Mouse (Mus musculus) cerebellum, adult 18-20 months (tissue): ENCODE data around the gene Rmdn2.

Source experiments
- DNase-seq, 2 experiments: peaks; one replicate each; pipeline ENCODE4 v3.0.0; 2021

The Rmdn2 gene

DNA sequence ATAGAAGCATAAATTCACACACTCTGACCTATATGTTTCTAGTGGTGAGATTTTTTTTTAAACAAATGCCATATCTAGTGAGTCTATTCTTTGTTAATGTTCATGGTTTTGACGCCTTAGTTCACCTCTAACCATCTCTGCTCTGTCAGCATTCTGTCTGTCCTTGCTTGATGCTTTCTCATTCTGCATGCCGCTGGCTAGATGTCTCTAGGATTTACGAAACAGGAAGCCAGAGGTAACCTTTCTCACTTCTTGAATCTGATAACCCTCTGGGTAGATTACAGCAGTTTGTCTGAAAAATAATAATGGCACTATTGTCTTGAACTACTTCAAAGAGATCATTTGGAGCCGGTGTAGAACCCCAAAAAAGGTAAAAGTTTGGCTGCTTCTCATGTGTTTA lies 5.0 kb downstream of the Rmdn2 start:
- DNase-seq: no peak

DNA sequence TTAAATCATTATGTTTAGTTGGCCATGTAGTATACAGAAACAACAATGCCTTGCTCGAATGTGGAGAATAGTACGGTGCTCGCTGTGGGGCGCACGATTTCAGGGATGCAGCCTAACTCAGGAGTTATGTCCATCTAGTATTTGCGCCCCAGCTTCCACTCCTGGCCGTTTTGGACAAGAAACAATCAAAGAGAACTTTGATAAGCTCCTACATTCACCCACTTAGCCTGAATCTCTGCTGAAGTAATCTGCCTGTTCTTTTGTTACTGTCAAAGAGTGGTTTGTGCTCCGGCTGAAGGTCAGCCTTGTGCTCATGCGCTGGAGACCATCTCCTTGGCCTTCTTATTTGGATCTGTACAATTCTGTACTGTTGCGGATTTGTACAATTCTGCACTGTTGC lies 6.8 kb downstream of the Rmdn2 start:
- no peak for DNase-seq

DNA sequence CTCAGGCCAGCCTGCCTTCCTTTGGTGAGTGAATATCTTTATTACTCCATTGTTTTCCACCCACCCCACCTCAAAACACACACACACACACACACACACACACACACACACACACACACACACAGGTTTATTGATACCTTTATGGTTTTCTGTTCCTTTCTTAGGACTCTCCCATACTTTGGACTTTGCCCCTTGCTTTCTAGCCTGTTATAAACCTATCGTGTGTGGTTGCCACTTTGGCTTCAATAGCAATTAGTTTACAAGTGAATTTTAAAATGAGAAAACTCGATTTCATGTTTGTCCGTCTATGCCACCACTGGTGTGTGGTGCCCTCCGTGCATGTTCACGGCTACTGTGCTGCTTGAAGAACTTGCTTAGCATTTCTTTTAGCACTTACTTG lies 7.3 kb downstream of the Rmdn2 start:
- no peak for DNase-seq

DNA sequence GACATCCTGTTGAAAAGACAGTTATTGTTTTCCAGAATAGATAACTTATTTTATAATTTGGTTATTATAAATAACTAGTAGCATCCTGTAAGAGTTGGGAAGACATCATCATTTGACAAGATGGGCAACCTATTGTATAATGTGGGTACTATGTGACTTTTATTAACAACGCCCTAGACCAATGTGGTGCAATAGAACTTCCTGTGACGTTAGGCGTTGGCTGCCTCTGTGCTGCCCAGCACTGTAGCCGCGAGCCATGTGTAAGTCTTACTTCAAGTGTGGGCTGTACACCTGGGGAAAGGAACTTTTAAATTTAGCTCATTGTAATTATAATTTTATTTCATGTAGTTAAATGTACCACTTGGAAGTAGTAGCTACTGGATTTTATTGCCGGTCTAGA lies 10.4 kb downstream of the Rmdn2 start:
- DNase-seq: no peak

DNA sequence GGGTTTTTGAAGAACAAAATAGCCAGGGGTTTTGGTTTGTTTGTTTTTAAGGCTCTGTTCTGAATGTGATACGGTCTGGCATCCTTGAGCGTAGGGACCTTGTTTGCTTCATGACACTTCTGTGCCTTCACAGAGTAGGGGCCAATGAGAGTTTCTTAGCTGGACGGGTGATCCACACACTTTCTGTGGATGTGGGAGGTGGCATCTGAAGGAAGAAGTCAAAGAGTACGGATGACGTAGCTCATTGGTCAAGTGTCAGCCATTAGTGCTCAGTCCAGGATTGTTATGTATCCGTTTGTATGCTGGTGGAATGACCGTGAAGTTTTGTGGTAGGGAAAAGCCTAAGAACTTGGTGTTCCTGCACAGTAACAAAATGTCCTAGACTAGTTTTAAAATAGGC lies 10.9 kb downstream of the Rmdn2 start:
- no peak for DNase-seq

DNA sequence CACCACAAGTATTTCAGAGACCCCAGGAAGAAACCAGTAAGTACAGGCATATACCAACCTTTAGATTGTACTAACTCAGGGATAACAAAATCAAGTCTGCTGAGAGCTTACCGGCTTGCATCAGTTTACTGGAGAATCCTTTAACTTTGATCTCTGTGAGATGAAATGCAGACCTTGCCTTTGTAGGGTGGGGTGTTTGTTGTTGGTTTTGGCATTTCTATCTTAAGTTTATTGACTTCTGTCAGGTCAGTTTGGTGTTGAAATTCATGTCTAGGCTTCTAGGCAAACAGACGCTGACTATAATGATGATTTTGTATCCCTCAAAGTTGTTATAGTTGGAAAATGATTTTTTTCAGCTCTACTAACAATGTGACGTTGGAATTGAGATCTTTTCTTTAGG lies 12.2 kb downstream of the Rmdn2 start:
- no peak for DNase-seq

DNA sequence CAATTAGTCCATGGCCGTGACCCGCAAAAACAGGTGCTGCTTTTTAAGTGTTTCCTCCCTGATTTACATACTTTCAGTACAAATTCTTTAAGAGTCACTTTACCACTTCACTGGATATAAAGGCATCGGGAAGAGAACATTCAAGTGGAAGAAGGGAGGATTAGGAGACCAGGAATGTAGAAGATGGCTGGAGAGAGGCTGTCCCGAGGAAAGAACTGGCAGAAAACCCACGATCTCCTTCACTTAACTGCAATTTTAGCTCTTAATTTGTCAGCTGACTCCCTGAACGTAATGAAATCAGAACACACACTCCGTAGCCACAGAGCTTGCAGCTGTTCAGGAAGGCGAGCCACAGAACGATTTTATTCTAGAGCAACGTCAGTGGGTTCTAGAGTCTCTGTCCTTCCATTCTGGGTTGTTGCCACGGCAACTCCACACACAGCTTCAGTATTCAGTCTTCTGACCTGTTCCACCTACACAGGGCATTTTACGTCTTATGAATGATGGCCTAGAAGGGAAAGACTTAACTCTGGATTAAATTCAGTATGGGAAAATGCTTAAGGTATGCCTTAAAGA lies 14.7 kb downstream of the Rmdn2 start:
- DNase-seq: no peak

DNA sequence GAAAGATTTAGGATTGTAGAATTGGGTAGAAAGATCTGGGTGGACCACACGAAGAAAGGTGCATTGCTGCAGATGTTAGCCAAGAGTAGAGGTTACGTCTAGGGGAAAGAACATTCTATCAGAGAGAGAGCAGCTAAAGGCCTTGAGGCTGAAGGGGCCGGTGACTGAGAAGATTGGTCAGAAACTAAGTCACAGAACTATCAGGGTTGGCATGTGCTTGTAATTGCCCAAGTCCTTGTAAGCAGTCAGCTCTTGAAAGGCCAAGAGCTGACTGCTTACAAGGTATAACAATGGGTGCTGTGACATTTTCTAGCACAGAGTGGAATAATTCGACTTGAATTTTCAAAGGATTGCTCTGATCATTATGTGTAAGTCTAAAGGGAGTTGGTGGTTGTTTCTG lies 38.2 kb downstream of the Rmdn2 start:
- DNase-seq: no peak

DNA sequence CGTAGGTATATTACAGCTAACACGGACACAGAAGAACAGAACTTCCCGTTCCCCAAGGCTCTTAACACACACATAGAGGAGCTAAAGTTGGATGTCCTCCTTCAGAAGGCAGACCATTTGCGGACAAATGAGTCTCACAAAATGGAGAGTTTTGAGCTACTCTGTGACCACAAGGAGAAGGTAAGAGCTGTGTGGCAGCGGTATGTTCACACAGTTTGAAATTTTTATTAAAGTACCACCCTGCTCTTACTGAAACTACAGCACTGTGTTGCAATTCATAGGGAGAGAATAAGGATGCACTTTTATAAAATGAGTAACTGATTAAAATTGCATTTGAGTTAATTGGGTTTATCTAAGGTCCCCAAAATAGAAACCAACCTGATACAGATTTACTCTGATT lies 38.6 kb downstream of the Rmdn2 start:
- no peak for DNase-seq

DNA sequence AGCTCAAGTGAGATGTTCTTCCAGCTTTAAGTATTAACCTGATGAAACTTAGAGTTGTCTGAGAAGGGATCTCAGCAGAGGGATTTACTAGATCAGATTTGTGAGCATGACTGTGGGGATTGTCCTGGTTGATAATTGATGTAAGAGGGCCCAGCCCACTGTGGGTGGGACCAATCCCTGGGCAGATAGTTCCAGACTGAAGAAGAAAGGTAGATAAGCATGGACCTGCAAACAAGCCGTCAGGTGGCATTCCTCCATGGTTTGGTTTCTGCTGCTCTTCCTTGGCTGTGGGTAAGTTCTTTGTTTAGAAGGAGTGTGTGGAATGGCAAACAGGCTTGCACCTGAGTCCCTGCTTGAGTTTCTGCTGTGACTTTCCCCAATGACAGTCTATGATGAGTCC lies 41.5 kb downstream of the Rmdn2 start:
- no peak for DNase-seq

DNA sequence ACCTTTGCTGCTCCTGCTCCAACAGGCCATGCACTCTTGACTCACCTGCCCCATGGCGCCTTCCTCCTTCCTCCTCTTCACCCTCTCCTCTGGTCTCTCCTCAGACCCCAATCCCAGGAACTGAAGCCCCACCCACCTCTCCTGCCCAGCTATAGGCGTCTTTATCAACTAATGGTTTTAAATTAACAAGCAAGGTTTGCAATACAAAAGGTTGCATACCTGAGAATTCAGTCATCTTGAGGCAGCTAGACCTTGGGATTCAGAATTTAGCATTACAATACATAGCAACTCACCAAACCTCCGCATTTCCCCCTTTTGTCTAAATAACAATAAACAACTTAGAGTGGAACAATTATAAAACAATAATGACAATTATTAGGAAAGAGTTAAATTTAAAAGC lies 42.5 kb downstream of the Rmdn2 start:
- no peak for DNase-seq

DNA sequence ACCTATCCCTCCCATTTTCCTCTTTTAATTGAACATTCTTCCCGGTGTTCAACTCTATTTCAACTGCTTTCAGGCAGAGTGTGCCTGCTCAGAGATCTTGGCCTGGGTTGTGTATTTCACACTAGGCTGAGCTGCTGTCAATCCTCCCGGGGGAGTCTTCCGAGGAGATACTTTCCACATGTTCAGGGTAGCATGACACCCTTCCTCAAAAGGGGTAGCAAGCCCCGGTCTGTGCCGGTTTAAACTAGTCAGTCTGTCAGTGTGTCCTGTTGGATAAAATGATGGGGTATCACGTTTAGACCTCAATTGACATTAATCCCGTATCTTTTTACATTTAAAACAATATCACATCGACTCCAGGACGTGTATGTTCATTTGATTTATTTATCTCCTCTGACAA lies 46.1 kb downstream of the Rmdn2 start:
- no peak for DNase-seq

DNA sequence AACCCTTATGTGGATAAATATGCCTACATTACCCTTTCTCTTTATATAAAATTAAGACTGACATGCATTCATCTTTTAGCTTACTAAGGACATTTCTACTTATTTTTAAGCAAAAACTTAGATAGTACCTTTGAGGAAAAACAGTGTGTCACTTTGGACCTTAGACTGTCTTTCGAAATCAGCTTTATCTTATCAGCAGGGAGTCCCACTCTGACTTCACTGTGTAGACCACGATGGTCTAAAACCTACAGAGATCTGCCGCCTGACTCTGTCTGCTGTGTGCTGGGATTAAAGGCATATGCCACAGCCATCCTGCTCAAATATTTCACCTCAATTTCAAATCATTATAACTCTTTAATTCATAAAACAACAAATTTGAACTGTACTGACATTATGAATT lies 46.8 kb downstream of the Rmdn2 start:
- DNase-seq: no peak

DNA sequence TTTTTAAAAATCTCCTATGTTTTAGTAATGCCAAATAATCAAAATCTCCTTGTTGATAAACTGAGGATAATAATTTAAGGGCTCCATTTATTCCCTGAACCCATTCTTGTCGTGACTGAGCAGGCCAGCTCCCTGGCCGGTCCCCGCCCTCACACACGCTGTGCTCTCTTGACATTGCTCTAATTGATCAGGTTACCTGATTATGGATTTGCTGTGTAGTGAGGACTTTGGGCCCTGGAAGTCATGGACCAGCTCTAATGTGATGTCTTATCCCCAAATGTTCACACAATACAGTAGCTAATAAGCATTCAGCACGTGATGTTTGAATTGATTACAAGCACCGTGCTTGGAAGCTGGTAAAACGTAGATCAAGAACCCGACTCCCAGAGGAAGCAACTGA lies 47.2 kb downstream of the Rmdn2 start:
- DNase-seq: no peak

DNA sequence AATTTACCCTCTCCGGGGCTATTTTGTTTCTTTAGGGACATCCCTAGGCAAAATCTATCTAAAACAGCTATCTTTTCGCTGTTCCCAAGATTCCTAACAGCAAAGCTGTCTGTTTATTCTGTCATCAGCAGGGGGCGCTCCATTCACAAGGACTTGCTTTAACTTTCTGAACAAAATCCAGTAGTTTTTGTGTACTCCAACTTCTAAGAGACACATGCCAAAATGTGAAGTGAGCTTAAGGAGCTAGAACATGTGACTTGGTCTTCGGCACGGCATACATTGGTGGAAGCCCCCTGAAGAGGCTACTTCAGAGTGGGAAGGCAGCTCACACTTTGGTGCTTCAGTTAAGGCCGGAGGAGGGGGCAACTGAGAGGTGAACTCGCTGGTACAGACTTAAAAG lies 49.7 kb downstream of the Rmdn2 start:
- peak; percentile 51 to 60 for DNase-seq

DNA sequence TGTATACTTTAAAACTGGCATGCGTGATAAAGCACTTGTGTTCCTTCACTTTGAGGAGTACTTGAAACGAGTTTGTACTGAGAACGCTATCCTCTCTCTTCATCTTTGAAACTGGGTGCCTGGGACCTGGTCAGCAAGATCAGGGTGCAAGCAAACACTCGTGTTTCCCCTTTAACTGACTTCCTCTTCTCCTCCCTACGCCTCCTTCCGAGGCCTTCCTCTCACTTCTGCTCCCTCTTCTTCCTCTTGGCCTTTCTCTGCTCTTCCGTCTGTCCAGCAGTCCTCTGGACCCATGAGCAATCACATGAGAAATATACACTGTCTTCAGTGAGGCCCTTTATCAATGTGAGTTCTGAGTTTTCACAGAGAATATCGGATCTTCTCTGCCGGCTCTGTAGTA lies 50.2 kb downstream of the Rmdn2 start:
- no peak for DNase-seq

DNA sequence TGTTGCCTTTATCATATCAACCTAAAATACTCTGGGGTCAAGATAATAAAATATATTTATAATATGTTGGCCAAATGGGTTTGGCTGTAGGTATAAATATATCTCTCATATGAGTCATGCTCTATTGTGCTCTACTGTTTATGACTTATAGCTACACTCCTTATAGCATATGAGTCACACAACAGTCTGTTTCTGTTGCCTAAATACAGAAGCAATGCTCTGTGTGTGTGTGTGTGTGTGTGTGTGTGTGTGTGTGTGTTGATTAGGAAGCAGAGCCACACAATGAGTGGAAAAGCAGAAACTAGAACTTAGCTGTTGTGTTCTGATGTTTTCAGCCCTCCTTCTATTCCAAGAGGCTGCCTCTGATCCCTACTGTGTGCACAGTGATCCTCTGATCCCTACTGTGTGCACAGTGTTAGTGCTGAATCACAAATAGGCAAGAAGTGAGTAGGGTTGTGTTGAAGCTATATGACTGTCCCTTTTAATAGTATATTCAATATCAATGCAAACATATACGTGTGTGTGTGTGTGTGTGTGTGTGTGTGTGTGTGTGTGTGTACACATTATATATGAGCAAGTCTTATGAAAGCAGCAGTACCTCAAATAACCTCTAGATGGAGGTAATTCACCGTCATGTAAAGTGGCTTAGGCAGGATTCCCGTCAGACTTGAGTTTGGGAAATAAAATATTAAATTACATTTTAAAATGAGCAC lies 51.9 kb downstream of the Rmdn2 start:
- no peak for DNase-seq

DNA sequence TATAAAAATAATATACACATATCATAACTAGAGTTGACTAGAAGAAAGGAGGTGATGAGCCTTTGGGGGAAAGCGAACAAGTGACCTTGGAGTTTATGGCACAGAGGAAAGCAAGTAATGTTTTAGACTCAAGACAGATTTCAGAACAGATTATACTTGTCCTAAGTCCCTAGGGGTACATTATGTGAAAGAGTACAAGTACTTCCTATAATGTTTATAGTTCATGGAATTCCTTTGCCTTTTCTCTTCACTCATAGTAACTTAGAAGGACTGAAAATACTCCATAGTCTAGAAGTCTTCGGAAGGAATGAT lies 52.4 kb downstream of the Rmdn2 start:
- DNase-seq: no peak

DNA sequence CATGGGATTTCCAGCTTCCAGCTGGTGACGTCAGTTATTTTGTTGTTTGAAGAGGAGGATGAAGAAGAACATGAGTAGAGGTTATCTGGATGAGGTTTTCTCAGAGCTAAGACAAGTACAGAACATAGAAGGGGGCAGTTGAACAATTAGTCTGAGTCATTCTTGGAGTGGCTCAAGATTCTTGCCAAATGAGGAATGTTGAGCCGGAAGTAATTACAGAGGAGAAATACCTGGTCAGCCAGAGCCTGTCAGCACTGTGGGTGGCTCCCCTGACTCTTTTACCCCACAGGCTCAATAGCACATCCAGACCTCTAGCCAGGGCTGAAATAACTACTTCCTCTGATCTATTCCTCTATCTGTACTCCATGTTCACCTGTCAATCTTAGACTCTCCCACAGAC lies 59.2 kb downstream of the Rmdn2 start:
- no peak for DNase-seq

DNA sequence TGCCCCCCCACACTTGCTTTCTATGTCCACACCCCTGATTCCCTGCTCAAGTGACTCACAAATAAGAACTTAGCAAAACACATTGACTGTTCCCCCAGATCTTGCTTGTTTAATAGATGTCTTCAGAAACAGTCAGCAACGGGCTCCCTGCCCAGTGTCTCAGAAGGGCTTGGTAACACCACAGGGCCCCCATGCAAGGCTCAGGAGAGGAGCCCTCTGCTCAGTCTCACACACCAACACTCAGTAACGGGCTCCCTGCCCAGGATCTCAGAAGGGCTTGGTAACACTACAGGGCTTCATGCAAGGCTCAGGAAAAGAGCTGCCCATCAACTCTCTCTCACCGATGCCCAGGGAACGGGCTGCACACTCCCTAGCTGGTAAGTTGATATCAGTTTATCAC lies 83.4 kb downstream of the Rmdn2 start:
- no peak for DNase-seq

DNA sequence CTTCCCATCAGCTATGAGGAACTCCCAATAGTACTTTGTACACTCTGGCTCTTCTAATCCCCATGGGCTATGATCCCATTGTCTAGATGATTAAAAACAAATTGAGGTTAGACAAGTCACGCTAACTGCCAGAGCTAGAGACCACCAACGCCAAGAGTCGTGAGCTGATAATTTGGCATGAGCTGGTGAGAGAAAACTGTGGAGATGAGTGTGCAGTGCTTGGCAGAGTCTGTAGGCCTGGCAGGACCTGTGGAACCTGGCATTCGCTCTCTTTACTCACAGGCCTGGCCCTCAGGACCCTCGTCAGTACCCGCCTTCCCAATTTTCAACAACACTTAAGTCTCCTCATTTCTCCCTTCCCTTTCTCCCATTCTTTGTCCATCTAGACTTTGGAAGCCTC lies 83.9 kb downstream of the Rmdn2 start:
- no peak for DNase-seq

DNA sequence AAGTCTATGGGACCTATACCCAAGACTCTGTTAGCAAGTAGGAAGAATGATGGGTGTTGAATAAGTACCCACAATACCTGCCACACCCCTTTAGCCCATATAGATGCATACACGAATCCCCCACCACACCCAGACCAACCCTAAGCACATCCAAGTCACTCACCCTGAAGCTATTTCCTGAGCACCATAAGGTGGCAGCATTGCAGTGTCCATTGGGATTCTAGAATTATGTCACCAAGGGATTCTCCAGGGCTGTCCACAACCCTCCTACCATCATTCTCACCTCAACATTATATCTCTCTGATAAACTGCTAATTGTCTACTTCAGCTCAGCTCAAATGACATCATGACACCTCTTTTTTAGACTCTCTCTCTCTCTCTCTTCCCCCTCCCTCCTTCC lies 87.5 kb downstream of the Rmdn2 start:
- no peak for DNase-seq

DNA sequence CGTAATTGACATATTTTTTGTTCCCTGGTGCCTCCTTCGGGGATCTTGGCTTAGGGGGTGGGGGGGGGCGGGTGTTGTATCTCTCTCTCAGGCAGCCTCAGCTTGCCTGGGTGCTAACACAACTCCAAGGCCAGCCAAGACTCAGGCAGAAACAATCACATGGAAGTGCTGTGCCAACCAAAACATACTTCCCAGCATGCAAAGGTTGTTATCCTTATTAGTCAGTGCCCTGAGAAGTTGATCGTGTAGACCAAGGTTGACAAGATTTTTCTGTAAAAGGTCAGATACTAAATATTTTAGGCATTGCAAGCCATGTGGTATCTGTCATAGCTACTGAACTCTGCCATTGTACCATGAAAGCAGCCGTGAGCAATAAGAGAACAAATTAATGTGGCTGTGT lies 89.2 kb downstream of the Rmdn2 start:
- DNase-seq: no peak

DNA sequence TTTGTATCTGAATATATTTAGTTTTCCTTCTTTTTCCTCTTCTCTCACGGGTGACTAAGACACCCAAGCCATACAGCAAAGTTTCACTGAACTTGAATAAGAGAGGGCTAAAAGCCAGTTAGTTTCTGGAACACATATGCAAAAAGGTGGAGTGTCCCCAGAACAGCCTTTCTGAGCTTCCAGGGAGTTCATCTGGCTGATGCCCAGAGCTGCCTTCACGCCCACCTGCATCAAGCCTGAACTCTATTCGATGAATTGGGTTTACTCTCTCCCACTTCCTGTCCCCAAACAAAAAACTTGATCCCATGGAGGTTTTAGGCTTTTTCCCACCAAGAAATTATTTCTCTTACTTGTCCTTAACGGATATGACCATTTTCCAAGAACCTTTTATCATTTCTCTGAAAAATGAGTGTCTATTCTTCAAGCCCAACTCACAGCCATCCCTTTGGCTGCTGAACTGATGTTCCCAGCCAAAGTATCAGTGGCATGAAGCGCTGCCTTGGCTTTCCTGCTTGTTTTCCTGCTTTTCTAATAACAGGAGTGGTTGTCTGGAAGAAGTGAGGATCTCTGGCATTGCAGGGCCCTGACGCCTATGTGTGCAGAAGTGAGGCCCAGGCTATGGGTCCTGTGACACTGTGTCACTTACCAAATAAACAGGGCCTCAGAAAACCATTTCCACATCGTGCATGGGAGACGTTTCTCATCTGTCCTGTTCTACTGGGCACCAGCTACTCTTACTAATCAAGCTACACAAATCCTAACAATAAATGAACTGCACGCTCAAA lies 94.2 kb downstream of the Rmdn2 start:
- DNase-seq: no peak

DNA sequence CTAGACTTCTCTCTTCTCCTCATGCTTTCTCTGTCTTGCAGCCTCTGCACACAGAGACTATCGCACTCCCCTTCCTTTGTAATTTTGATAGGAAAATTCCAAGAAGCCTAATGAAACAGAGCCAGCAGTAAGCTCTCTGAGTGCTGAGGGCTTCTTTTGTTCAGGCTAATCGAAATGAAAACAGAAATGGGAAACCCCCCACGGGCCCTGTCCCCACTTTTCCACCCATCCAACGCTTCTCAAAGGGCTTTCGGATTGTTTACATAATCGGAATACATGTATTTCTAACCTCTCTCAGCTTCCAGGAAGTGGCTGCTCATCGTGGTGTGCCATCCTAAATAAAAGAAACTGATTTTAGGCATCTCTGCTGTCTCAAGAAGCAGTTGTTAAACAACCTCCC lies 96.5 kb downstream of the Rmdn2 start:
- no peak for DNase-seq
